Mouse (Mus musculus): ENCODE measurements around the gene Wfs1. TPM values are rescaled to one million over a fixed set of nuclear protein-coding genes. Genes with fewer than 3 reads are reported as not detected.

Gene Wfs1
- polyA plus RNA-seq, 1 experiment from 2014 or later: 13.1 TPM

Other genes with a start within 250 kb of the Wfs1 start
- gene Bloc1s4, start 240.6 kb downstream of the Wfs1 start, polyA plus RNA-seq (2015; fragmentation: Nextera tagmentation; extraction: Ambion mirVana): 12.8 and 18.3 TPM in 2 replicates
- gene Mrfap1, start 192.4 kb downstream of the Wfs1 start, polyA plus RNA-seq (2015; fragmentation: Nextera tagmentation; extraction: Ambion mirVana): 279 and 321 TPM in 2 replicates
- 21.8 and 22.8 TPM in 2 replicates for gene Man2b2, start 158.6 kb downstream of the Wfs1 start, polyA plus RNA-seq (2015; fragmentation: Nextera tagmentation; extraction: Ambion mirVana)
- 0.63 and 0.76 TPM in 2 replicates for gene Ppp2r2c, start 120.7 kb downstream of the Wfs1 start, polyA plus RNA-seq (2015; fragmentation: Nextera tagmentation; extraction: Ambion mirVana)
- 0.05 TPM in 2 replicates for gene Gm1043, start 96.2 kb upstream of the Wfs1 start, polyA plus RNA-seq (2015; fragmentation: Nextera tagmentation; extraction: Ambion mirVana)